Mouse (Mus musculus): ENCODE results near the gene Ankrd11. TPM values are rescaled to one million over a fixed set of nuclear protein-coding genes. Genes with fewer than 3 reads are reported as not detected.
A peak's percentile ranks its signal among the peaks of the same experiment; 100 is the strongest.
"Not testable (repeated sequence)": the region's sequence is repeated elsewhere in the genome, so short reads cannot be mapped to it uniquely, and the experiment has no call there.

The Ankrd11 gene
- total RNA-seq, 2 experiments from 2014 or later, result 154 to 164 TPM

- peak; percentile 27 to 38 for DNase-seq (ENCODE audit: low spot score in 2 of 2)
These were observed 886 bp downstream of the Ankrd11 start for GRCm38 (mm10) chr8:123041008-123041773.

- DNase-seq (ENCODE audit: low spot score in 2 of 2), result no peak
These were observed 1.9 kb downstream of the Ankrd11 start for GRCm38 (mm10) chr8:123040110-123040650.

- DNase-seq (ENCODE audit: low spot score in 2 of 2), result no peak
These were observed 2.5 kb downstream of the Ankrd11 start for GRCm38 (mm10) chr8:123039376-123040109.

- DNase-seq (ENCODE audit: low spot score in 2 of 2), result no peak
These were observed 3.7 kb downstream of the Ankrd11 start for GRCm38 (mm10) chr8:123038351-123038750.

GRCm38 (mm10) chr8:123037487-123037886 lies 4.6 kb downstream of the Ankrd11 start:
- no peak for DNase-seq (ENCODE audit: low spot score in 2 of 2)

- no peak for DNase-seq (ENCODE audit: low spot score in 2 of 2)
These were observed 5.1 kb downstream of the Ankrd11 start for GRCm38 (mm10) chr8:123036956-123037355.

- DNase-seq (ENCODE audit: low spot score in 2 of 2), result no peak
These were observed 7.9 kb downstream of the Ankrd11 start for GRCm38 (mm10) chr8:123034171-123034570.

GRCm38 (mm10) chr8:123033431-123033830 lies 8.6 kb downstream of the Ankrd11 start:
- no peak for DNase-seq (ENCODE audit: low spot score in 2 of 2)

GRCm38 (mm10) chr8:123032730-123033129 lies 9.3 kb downstream of the Ankrd11 start:
- no peak for DNase-seq (ENCODE audit: low spot score in 2 of 2)

GRCm38 (mm10) chr8:123031321-123031978 lies 10.6 kb downstream of the Ankrd11 start:
- no peak for DNase-seq (ENCODE audit: low spot score in 2 of 2)

GRCm38 (mm10) chr8:123030091-123030490 lies 12.0 kb downstream of the Ankrd11 start:
- DNase-seq (ENCODE audit: low spot score in 2 of 2), result not testable (repeated sequence)

GRCm38 (mm10) chr8:123027786-123028185 lies 14.3 kb downstream of the Ankrd11 start:
- no peak for DNase-seq (ENCODE audit: low spot score in 2 of 2)

GRCm38 (mm10) chr8:123025951-123026351 lies 16.1 kb downstream of the Ankrd11 start:
- no peak for DNase-seq (ENCODE audit: low spot score in 2 of 2)

- no peak for DNase-seq (ENCODE audit: low spot score in 2 of 2)
These were observed 17.9 kb downstream of the Ankrd11 start for GRCm38 (mm10) chr8:123024226-123024625.

- DNase-seq (ENCODE audit: low spot score in 2 of 2), result no peak
These were observed 19.4 kb downstream of the Ankrd11 start for GRCm38 (mm10) chr8:123022727-123023126.

- no peak for DNase-seq (ENCODE audit: low spot score in 2 of 2)
These were observed 20.8 kb downstream of the Ankrd11 start for GRCm38 (mm10) chr8:123021259-123021658.

- DNase-seq (ENCODE audit: low spot score in 2 of 2), result no peak
These were observed 21.2 kb downstream of the Ankrd11 start for GRCm38 (mm10) chr8:123020859-123021258.

- DNase-seq (ENCODE audit: low spot score in 2 of 2), result no peak
These were observed 22.0 kb downstream of the Ankrd11 start for GRCm38 (mm10) chr8:123020084-123020483.

- no peak for DNase-seq (ENCODE audit: low spot score in 2 of 2)
These were observed 23.5 kb downstream of the Ankrd11 start for GRCm38 (mm10) chr8:123018484-123019164.

GRCm38 (mm10) chr8:123017143-123017542 lies 24.9 kb downstream of the Ankrd11 start:
- DNase-seq (ENCODE audit: low spot score in 2 of 2), result no peak

- DNase-seq (ENCODE audit: low spot score in 2 of 2), result no peak
These were observed 27.0 kb downstream of the Ankrd11 start for GRCm38 (mm10) chr8:123015074-123015473.

Measured in left cerebral cortex, adult 18-20 months (tissue).